8 mouse cellular contexts compared by ENCODE assay signal in genomic region chr4:140962950-140963349, GRCm38 (mm10). TPM values are rescaled to one million over a fixed set of nuclear protein-coding genes. Genes with fewer than 3 reads are reported as not detected.
DNase-seq lines count a peak whose midpoint lies in the region; ATAC-seq and TF ChIP-seq lines count a peak whose summit lies in the region.

No protein-coding gene starts in this region.

- H3K9me3 ChIP-seq in E14TG2a.4 (ENCODE audit: low read length): no peaks in the 10 kb centered on the region

- H3K4me1 ChIP-seq in E14TG2a.4 (replicated peaks; ENCODE audit: low read depth, low read length): peaks cover 82% of the 10 kb centered on the region

- DNase-seq in embryo, embryonic 10.5 days (ENCODE audit: low spot score): peak; percentile 28
- no peak for DNase-seq in embryo, embryonic 9.5 days (ENCODE audit: extremely low spot score)
- DNase-seq in gastrocnemius, postnatal 14 days: peak; percentile 56
- peak; percentile 91 for DNase-seq in kidney, adult 18-20 months
- DNase-seq in lung, postnatal 10 days: peak; percentile 80
- DNase-seq in left cerebral cortex, adult 8-10 months (ENCODE audit: low spot score in 2 of 2): no peak

- H3K36me3 ChIP-seq in E14TG2a.4 (ENCODE audit: insufficient read depth, low read length): peaks cover 42% of the 10 kb centered on the region

- ATAC-seq in megakaryocyte, adult 5-6 weeks (ENCODE audit: poor library complexity, severe bottlenecking): no peak

- H3K4me3 ChIP-seq in E14TG2a.4 (replicated peaks; ENCODE audit: low read length): peak overlapping the region; percentile 97

- no peaks in the 10 kb centered on the region for H3K27me3 ChIP-seq in E14TG2a.4 (ENCODE audit: insufficient read depth, low read length)

- no peak for TF ChIP-seq CTCF in E14TG2a.4 (conservative IDR thresholded peaks at IDR 0.05; ENCODE audit: low read length)

- intact Hi-C loops in gastrocnemius, postnatal 14 days (cut with DNase I; ENCODE audit: low total_unique reads): no loop called here

RNA-seq across cellular contexts. Expression of gene Sdhb, which starts 1.9 kb away (rescaled TPM):
- total RNA-seq in gastrocnemius, postnatal 14 days (2021): 100 to 1,000 TPM; 480 to 609 TPM
- 182 and 183 TPM in 2 replicates for total RNA-seq in megakaryocyte, adult 5-6 weeks (2015)
- total RNA-seq in megakaryocyte, adult 5-6 weeks (2017): 110 and 120 TPM in 2 replicates
- total RNA-seq in left cerebral cortex, adult 8-10 months (2022): 100 to 1,000 TPM; 186 to 203 (median 195) TPM

RNA-seq across cellular contexts. Expression of gene Atp13a2, which starts 23.7 kb away (rescaled TPM):
- 10 to 100 TPM; 16.1 to 17.0 TPM for total RNA-seq in gastrocnemius, postnatal 14 days (2021)
- 25.1 and 29.7 TPM in 2 replicates for total RNA-seq in megakaryocyte, adult 5-6 weeks (2015)
- total RNA-seq in megakaryocyte, adult 5-6 weeks (2017): 37.2 and 43.5 TPM in 2 replicates
- 100 to 1,000 TPM; 141 to 156 (median 150) TPM for total RNA-seq in left cerebral cortex, adult 8-10 months (2022)

RNA-seq across cellular contexts. Expression of gene Mfap2, which starts 47.3 kb away (rescaled TPM):
- total RNA-seq in gastrocnemius, postnatal 14 days (2021): 10 to 100 TPM; 33.9 to 47.3 TPM
- total RNA-seq in megakaryocyte, adult 5-6 weeks (2015): not detected in 2 replicates
- total RNA-seq in megakaryocyte, adult 5-6 weeks (2017): not detected in 2 replicates
- 1 to 10 TPM; 1.8 to 5.2 (median 3.3) TPM for total RNA-seq in left cerebral cortex, adult 8-10 months (2022)

RNA-seq across cellular contexts. Expression of gene Padi2, which starts 56.8 kb away (rescaled TPM):
- 100 to 1,000 TPM; 101 to 150 TPM for total RNA-seq in gastrocnemius, postnatal 14 days (2021)
- total RNA-seq in megakaryocyte, adult 5-6 weeks (2015): 53.2 and 54.0 TPM in 2 replicates
- total RNA-seq in megakaryocyte, adult 5-6 weeks (2017): 53.5 and 56.7 TPM in 2 replicates
- total RNA-seq in left cerebral cortex, adult 8-10 months (2022): 10 to 100 TPM; 18.8 to 23.9 (median 23.5) TPM

Comparison
In these comparisons a context has a peak if more than half of its experiments do, and no peak if none do; other contexts are left out.
1. DNase-seq: peak in embryo, embryonic 10.5 days (single experiment), gastrocnemius, postnatal 14 days (single experiment), kidney, adult 18-20 months (single experiment) and lung, postnatal 10 days (single experiment); none in embryo, embryonic 9.5 days (single experiment) and left cerebral cortex, adult 8-10 months (0 of 2).
2. RNA of gene Mfap2, which starts 47.3 kb away (total RNA-seq): 33.9 to 47.3 TPM in gastrocnemius, postnatal 14 days; 1.8 to 5.2 TPM in left cerebral cortex, adult 8-10 months and not detected in megakaryocyte, adult 5-6 weeks; every median in the first group is over 4 times any median in the second.